Mouse (Mus musculus) forebrain, embryonic 15.5 days (tissue): ENCODE data around the gene Ugcg. TPM values are rescaled to one million over a fixed set of nuclear protein-coding genes. Genes with fewer than 3 reads are reported as not detected.

Experiments
- polyA plus RNA-seq: library from polyadenylated mRNA; unstranded; fragments of >200 nt; fragmentation: Nextera tagmentation; extraction: Ambion mirVana; gene quantifications from 2 replicates; pipeline ENCODE4 v1.2.1, GENCODE M21; 2015

Ugcg gene
- polyA plus RNA-seq, 1 experiment from 2014 or later: 15.7 TPM

Other genes starting within 250 kb of the Ugcg start
- gene Zkscan16, start 245.6 kb upstream of the Ugcg start, polyA plus RNA-seq: 0.73 and 0.99 TPM in 2 replicates
- gene Ptgr1, start 202.1 kb upstream of the Ugcg start, polyA plus RNA-seq: 4.0 and 4.2 TPM in 2 replicates
- 3.3 and 5.1 TPM in 2 replicates for gene Dnajc25, start 194.2 kb upstream of the Ugcg start, polyA plus RNA-seq
- gene Gm20503, start 186.0 kb upstream of the Ugcg start, polyA plus RNA-seq: 3.6 and 5.9 TPM in 2 replicates
- gene Gng10, start 154.2 kb upstream of the Ugcg start, polyA plus RNA-seq: 196 and 207 TPM in 2 replicates
- not detected in 2 replicates for gene AI481877, start 50.3 kb upstream of the Ugcg start, polyA plus RNA-seq
- gene Susd1, start 249.4 kb downstream of the Ugcg start, polyA plus RNA-seq: 0.90 and 0.91 TPM in 2 replicates